Mouse (Mus musculus) kidney, postnatal 36 days (tissue): ENCODE results near the gene Gm12355.
"Not testable (repeated sequence)": the region's sequence is repeated elsewhere in the genome, so short reads cannot be mapped to it uniquely, and the experiment has no call there.

Experiments used
- DNase-seq, 2 experiments: peaks; one replicate each; pipeline ENCODE4 v3.0.0; 2021 to 2022; ENCODE audit warnings: mixed read lengths in 2 of 2

Gene Gm12355

DNA sequence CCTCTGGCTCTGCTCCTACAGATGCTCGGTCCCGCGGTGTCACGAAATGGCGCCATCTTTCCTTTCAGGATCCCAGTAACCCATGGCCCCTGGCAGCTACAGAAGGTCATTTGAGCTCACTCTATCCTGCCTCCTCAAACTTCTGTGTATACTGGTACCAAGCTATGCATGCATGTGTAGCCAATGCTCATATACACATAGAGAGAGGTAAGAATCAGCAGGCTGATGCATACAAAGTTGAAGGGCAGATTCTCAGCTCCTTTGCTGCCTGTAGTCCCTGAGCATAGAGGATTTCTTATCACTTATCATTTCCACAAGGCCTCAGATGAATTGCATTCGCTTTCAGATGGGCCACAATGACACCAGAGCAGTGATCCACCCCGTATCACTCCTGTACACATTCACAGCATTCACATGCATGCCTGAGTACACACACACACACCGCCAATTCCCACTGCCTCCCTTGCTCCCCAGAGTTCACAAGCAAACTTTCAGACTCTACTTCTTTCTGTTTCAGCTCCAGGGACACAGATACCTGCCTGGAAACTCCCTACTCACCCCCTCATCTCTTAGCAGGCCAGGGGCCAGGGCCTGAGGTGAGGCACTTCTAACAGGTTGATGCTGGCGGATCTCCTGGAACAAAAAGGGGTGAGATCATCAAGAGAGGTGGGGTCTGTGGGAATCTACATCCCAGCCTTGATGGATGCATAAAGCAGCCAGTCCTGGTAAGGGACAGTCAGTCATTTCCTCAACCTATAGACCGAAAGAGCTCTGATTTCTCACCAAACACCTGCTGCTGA is at the start of gene Gm12355, which contains the start of gene Gsdma3:
Gene Gm12355, minus strand, starts transcription at position 51 of the 800 bp plus-strand sequence.
Gene Gsdma3, plus strand, starts transcription at position 750 of the 800 bp plus-strand sequence.
- DNase-seq: no peak

- DNase-seq: peak in 1 of 2 experiments; percentile 72
Observed at GRCm38 (mm10) chr11:98673136-98673535, 47.7 kb upstream of the Gm12355 start.

GRCm38 (mm10) chr11:98672482-98672881 is 47.0 kb upstream of the Gm12355 start:
- no peak for DNase-seq

GRCm38 (mm10) chr11:98671857-98672256 is 46.4 kb upstream of the Gm12355 start:
- no peak for DNase-seq

- no peak for DNase-seq
Observed at GRCm38 (mm10) chr11:98671284-98671815, 45.9 kb upstream of the Gm12355 start.

DNA sequence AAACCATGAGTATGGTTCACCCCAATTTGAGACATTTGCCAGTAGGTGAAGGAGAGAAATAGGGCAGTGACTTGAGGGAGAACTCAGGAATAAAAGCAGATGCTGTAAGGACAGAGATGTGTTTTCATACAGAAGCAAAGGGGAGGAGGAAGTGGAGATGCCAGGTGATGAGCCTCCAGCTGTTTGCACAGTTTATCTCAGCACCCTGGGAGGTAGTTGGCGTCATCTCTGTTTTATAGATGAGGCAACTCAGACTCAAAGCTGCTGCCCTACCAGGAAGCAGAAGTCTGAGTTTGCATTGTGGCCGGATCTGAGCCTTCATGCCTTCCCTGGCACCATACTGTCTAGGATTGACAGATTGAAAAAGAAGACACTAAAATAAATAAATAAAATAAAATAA is 43.5 kb upstream of the Gm12355 start:
- no peak for DNase-seq

- DNase-seq: no peak
Observed at GRCm38 (mm10) chr11:98664091-98664490, 38.6 kb upstream of the Gm12355 start, which contains the start of gene Gsdma. Gsdma (plus strand) TSS chr11:98664351.

DNA sequence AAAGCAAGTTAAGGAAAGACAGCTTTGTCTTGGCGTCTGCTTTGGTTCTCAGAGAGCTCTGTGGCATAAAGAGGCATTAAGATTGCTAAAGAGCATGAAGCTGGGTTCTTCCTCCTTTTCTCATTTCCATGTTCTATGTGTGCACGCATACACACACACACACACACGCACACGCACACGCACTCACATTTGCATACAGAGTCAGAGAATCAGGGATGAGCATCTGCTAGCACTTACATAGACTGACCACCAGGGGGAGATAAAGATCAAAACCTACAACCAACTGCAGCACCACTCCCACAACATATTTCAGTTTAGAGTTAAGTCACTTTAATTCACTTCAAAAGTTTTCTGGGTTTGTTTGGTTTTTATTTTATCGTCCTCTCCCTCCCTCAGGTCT is 35.1 kb upstream of the Gm12355 start:
- peak; percentile 32 to 44 for DNase-seq

GRCm38 (mm10) chr11:98655076-98655475 is 29.6 kb upstream of the Gm12355 start:
- DNase-seq: peak; percentile 44 to 75

GRCm38 (mm10) chr11:98646459-98646858 is 21.0 kb upstream of the Gm12355 start, which contains the start of gene Gsdma2:
Gsdma2 (plus strand) TSS chr11:98646759.
- DNase-seq: no peak

DNA sequence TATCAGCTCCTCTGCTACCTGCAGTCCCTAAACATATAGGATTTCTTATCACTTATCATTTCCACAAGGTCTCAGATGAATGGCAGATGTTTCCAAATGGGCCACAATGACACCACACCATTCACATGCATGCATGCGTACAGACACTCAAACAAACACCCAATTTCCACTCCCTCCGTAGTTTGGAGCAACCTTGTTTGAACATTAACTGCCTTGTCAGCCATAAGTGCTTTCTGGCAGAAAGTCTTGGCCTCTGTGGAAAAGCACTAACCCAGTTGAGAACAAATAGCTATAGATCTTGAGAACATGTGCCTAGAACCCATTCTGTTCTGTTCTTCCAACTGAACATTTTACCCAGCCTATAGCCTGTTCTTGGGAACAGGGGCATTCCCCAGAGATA is 20.5 kb upstream of the Gm12355 start:
- peak; percentile 34 to 45 for DNase-seq

GRCm38 (mm10) chr11:98644757-98645156 is 19.3 kb upstream of the Gm12355 start:
- peak; percentile 40 to 45 for DNase-seq

DNA sequence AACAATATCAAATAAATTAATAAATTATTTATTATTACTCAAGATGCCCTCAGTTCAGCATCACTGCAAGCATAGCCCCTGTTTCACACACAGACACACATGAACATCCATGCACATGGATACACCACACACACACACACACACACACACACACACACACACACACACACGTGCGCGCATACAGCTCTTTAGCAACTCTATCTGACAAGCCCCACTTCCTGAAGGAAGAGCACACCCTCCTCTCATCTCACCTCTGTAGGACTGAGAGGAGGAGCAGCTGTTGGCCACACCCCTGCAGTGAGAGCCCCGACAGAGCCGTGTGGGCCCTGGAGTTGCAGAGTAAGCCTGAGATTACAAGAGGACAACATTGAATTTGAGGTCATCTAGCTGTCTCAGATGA is 14.6 kb upstream of the Gm12355 start:
- no peak for DNase-seq

GRCm38 (mm10) chr11:98637501-98637900 is 12.0 kb upstream of the Gm12355 start:
- no peak for DNase-seq

DNA sequence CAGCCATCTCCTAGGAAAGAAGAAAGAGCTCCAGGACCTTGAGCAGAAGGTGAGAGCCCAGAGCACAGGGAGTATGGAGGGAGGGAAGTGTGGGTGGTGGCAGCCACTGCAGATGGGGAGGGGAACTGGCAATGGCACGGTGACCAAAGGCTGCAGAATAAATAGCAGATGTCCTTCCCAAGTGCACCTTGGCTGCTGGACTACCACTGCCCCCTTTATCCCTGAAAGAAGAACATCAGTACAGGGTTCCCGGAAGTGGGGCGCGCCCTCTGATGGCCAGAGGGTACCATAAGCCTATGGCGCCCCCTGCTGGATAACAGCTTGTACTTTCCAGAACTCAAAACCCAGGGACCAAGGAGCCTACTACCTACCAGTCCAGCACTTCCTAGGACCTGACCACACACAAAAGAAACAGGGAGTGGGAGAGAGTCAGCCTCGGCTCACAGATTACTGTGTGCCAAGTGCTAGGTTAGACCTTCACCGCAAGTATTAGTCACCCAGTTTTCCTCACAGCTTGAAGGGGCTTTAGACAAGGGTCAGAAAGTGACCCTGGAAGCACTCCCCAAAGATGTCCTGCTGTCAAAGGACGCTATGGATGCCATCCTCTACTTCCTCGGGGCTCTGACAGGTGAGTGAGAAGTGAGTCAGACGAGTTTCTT is 10.0 kb upstream of the Gm12355 start:
- peak; percentile 9 to 54 for DNase-seq

- DNase-seq: no peak
Observed at GRCm38 (mm10) chr11:98630646-98631045, 5.2 kb upstream of the Gm12355 start.

DNA sequence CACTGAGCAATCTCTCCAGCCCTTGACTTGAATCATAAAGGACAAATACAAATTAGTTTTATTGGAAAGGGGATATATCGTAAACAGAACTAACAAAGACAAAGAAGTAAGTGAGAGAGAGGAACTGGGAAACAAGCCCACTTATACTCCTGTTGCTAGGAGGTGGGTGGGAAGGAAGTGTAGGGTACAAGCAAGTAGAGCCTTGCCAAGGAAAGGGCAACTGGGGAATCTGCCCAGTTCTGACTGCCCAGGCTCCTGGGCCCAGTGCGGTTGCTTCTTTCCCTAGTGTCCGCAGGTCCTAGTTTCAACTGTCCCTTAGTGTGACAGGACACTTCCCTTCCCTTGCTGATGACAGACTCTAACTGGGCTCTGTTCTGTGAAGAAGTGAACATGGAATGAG is 3.2 kb upstream of the Gm12355 start:
- DNase-seq: no peak

DNA sequence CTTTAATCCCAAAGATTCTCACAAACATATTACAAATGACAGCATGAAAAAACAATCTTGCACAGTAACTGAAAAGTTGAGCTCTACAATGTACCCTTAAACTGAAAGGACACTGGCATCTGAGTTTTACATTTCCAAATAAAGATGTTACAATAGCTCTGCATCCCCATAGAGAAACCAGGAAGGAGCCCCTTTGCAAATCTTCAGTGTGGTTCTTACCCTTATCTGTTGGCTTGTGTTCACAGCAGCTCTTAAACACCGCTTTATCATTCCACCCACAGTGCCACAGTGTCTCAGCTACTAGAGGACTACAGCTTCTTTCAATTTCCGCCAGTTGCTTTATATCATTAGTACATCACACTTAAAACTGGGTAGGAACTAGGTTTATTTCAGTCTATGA is 1.1 kb downstream of the Gm12355 start:
- not testable (repeated sequence) for DNase-seq

DNA sequence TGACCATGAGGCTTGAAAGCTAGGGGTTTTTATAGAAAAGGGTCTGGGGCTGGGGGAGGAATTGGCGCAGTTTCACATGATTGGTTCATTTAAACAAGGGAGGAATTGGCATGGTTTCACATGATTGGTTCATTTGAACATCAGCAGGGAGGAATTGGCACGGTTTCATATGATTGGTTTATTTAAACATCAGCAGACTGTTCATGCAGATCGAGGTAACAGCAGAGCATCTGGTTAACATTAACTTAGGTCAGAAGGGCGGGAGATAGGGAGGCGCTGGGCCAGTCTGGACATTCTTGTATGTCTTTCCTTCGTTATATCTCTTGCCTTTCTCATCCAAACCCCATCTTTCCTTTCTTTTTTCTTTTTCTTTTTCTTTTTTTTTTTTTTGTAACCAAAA is 1.5 kb downstream of the Gm12355 start:
- DNase-seq: peak in 1 of 2 experiments; percentile 11

GRCm38 (mm10) chr11:98620791-98621190 is 4.7 kb downstream of the Gm12355 start:
- no peak for DNase-seq

- peak; percentile 51 to 52 for DNase-seq
Observed at GRCm38 (mm10) chr11:98606763-98607162, 18.7 kb downstream of the Gm12355 start.

DNA sequence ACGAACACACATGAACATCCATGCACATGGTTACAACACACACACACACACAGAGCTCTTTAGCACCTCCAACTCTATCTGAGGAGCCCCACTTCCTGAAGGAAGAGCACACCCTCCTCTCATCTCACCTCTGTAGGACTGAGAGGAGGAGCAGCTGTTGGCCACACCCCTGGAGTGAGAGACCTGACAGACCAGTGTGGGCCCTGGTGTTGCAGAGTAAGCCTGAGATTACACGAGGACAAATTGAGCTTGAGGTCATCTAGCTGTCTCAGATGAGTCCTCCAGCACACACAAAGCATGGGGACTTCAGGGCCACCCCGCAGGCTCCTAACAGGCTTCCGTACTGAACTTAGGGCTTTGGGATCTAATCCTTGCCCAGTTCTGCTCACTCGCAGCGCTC is 20.6 kb downstream of the Gm12355 start:
- not testable (repeated sequence) for DNase-seq

- no peak for DNase-seq
Observed at GRCm38 (mm10) chr11:98603953-98604352, 21.5 kb downstream of the Gm12355 start.
